Mouse (Mus musculus) limb, embryonic 15.5 days (tissue): ENCODE measurements around the gene Tex26. TPM values are rescaled to one million over a fixed set of nuclear protein-coding genes. Genes with fewer than 3 reads are reported as not detected.

Source experiments
- ATAC-seq: fragments of 200-750 bp; cut with Nextera tagmentation; 2 replicates; pipeline ENCODE4 v1.8.0; 2017; ENCODE audit warnings: low read depth, moderate TSS enrichment; ENCODE audit not compliant: insufficient number of reproducible peaks, low FRiP score, low TSS enrichment
- H3K27ac ChIP-seq: fragments of 300-500 bp; sonication (generic); 2 replicates; pipeline ENCODE4 v1.5.1; 2015; ENCODE audit warnings: moderate library complexity, mild to moderate bottlenecking, inconsistent platforms
- H3K27me3 ChIP-seq: fragments of 300-500 bp; sonication (generic); 2 replicates; pipeline ENCODE4 v1.6.1; 2015; ENCODE audit warnings: inconsistent platforms
- H3K36me3 ChIP-seq: fragments of 300-500 bp; sonication (generic); 2 replicates; pipeline ENCODE4 v1.6.1; 2015; ENCODE audit warnings: inconsistent platforms
- H3K4me1 ChIP-seq: fragments of 300-500 bp; sonication (generic); 2 replicates; pipeline ENCODE4 v1.6.1; 2015; ENCODE audit warnings: inconsistent platforms
- H3K4me2 ChIP-seq: fragments of 300-500 bp; sonication (generic); 2 replicates; pipeline ENCODE4 v1.6.1; 2015; ENCODE audit warnings: mild to moderate bottlenecking, inconsistent platforms
- H3K4me3 ChIP-seq: fragments of 300-500 bp; sonication (generic); 2 replicates; pipeline ENCODE4 v1.5.1; 2015; ENCODE audit warnings: mild to moderate bottlenecking, inconsistent platforms
- H3K9ac ChIP-seq: fragments of 300-500 bp; sonication (generic); 2 replicates; pipeline ENCODE4 v1.6.1; 2015; ENCODE audit warnings: inconsistent platforms
- H3K9me3 ChIP-seq: fragments of 300-500 bp; sonication (generic); 2 replicates; pipeline ENCODE4 v1.6.1; 2016; ENCODE audit warnings: inconsistent platforms
- WGBS: fragments of 180-500 bp; shearing (Covaris S2); methylation state at CpG from one replicate; pipeline ENCODE4 v1.1.7; 2015; 5-methylcytosine and 5-hydroxymethylcytosine counted together
- polyA plus RNA-seq: library from polyadenylated mRNA; unstranded; fragments of >200 nt; fragmentation: Nextera tagmentation; extraction: Ambion mirVana; gene quantifications from 2 replicates; pipeline ENCODE4 v1.2.1, GENCODE M21; 2015

The Tex26 gene
- polyA plus RNA-seq, 1 experiment from 2014 or later, result 0.41 TPM

DNA sequence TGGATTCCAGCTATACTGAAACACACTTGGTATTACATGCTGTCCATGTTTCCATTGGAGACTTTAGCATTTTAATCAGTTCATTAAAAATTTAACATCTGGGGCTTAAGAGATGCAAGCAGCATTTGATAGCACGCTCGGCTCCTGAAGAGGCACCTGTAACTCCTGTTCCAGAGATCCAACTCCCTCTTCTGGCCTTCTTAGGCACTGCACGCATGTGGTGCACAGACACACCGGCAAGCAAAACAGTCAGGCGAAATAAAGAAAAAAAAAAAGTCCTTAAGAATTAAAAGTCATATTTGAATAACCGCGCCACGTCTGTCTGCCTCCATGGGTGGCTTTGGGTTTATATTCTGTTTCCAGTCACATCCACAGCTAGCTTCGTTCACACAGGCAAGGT lies 34.7 kb downstream of the Tex26 start:
- H3K4me2 ChIP-seq, result no peak overlapping the region
- H3K27ac ChIP-seq, result no peak overlapping the region
- H3K9ac ChIP-seq, result no peak overlapping the region
- no peaks in the 10 kb centered on the region for H3K36me3 ChIP-seq
- ATAC-seq, result no peak
- H3K4me1 ChIP-seq, result no peaks in the 10 kb centered on the region
- no peaks in the 10 kb centered on the region for H3K9me3 ChIP-seq
- 96% methylated on average over 9 of the region's 9 CpGs for WGBS
- H3K27me3 ChIP-seq, result no peaks in the 10 kb centered on the region
- H3K4me3 ChIP-seq, result no peak overlapping the region

DNA sequence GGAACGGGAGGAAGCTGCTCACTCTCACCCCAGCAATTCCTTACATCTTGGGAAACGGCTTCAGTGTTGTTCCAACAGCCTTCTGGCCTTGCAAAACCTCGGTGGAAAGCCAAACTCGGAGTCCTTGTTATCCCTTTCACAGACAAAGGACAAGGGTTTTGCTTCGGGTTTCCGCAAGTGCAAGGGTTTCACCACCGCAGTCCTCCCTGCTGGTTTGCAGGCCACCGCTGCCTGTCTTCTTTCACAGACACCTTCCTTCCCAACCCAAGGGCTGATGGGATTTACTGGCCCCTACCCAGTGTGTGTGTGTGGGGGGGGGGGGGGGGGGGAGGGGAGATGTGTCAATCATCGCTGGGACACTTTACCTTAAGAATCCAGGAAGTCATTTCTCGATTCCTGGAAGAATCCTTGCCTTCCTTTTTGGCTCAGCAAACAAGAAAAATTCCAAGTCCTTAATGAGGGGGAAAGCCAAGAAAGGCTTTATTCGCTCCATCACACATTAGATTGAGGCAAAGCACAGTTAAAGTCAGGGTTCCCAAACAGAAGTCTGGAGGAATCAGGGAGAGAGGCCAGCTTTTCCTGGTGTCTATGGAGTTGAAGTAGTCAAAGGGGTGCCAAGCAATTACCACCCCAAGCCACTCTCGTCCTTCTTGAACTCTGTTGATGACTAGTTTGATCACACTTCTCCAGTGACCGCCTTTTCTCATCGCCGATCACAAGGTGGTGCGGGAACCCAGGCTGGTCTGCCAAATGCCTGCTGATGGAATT lies 35.4 kb downstream of the Tex26 start:
- Histone ChIP-seq H3K4me3 (no peak overlapping the region), H3K4me2 (no peak overlapping the region), H3K36me3 (no peaks in the 10 kb centered on the region), H3K27me3 (no peaks in the 10 kb centered on the region), H3K27ac (no peak overlapping the region), H3K4me1 (no peaks in the 10 kb centered on the region), H3K9me3 (no peaks in the 10 kb centered on the region), H3K9ac (no peak overlapping the region)
- no peak for ATAC-seq
- WGBS, result 86% methylated on average over 16 of the region's 16 CpGs

DNA sequence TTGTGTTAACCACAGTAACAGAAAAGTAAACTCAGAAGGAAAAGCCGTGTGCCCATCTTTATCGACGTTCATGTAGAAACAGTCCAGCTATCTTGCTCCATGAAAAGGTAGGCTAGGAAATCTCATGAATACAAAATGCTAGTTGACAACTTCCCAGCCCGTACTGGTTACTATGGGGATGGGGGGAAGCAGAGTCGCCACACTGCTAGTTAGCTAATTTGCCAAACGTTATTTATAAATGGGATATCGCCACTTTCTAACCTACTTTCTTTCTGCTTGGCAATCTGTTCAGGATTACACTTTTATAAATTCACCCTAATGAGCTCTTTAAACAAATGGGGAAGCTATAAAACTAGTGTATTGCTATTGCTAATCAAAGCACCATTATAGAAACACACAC lies 42.5 kb downstream of the Tex26 start:
- Histone ChIP-seq H3K36me3 (no peaks in the 10 kb centered on the region), H3K27ac (no peak overlapping the region), H3K4me3 (no peak overlapping the region), H3K4me2 (no peak overlapping the region), H3K9me3 (no peaks in the 10 kb centered on the region), H3K27me3 (no peaks in the 10 kb centered on the region), H3K4me1 (no peaks in the 10 kb centered on the region), H3K9ac (no peak overlapping the region)
- ATAC-seq, result no peak
- WGBS, result 78% methylated on average over 7 of the region's 7 CpGs

DNA sequence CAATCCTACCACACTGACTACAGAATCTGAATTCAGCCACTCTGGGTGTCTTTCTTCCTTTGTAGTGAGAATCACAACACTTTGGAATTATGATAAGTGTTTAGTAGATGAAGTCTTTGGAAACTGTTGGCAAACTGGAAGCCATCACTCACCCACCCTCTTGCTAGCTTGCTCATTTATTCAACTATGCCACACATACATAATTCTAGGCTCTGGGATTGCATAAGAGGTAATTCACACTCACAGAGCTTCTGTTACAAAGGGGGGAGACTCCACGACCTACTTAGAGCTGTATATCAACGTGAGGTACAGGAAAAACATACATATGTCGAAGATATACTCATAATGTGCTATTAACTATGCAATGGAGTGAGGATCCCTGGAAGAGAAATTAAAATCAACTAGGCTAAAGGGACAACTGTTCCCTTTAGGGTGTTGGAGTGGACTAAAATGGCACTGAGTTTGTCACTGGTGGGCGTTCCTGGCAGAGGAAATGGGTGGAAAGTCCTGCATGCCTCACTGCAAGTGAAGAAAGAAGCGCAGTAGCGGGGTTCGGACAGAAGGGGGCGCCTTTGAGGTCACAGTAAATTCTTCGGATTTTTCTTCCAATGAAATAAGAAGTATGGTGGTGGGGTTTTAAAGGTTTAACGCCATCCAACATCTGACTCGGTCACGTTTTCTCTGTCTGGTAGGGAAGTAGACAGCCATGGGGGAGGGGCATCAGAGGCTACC lies 44.0 kb downstream of the Tex26 start:
- H3K9ac ChIP-seq, result no peak overlapping the region
- no peaks in the 10 kb centered on the region for H3K9me3 ChIP-seq
- WGBS, result 64% methylated on average over 12 of the region's 12 CpGs
- H3K4me1 ChIP-seq, result peaks cover 4% of the 10 kb centered on the region
- H3K4me3 ChIP-seq, result no peak overlapping the region
- no peaks in the 10 kb centered on the region for H3K36me3 ChIP-seq
- H3K4me2 ChIP-seq, result no peak overlapping the region
- ATAC-seq, result no peak
- H3K27ac ChIP-seq, result no peak overlapping the region
- H3K27me3 ChIP-seq, result 0 out of 2 replicates have a peak, but pooled peaks cover 4% of the 10 kb centered on the region

DNA sequence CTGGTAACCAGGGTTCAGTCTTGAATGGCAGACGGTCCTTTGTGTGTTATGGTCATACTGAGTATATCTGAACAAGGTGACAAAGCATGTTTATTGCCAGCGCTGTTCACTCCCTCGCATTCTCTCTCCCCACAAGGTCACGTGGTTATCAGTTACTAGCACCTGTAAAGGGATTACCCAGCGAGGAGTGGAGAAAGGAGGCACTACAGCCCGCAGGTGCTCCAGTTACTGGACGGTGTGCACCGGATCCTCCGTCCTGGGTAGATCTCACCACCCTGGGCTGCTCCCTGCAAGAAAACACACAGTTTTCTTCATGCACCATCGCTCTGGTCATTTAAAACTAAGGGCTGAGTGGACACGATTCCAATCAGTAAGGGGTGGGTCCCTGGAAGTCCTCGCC lies 44.8 kb downstream of the Tex26 start:
- Histone ChIP-seq H3K4me2 (no peak overlapping the region), H3K27me3 (0 out of 2 replicates have a peak, but pooled peaks cover 4% of the 10 kb centered on the region), H3K36me3 (no peaks in the 10 kb centered on the region), H3K4me1 (peaks cover 9% of the 10 kb centered on the region), H3K9me3 (no peaks in the 10 kb centered on the region), H3K4me3 (no peak overlapping the region), H3K9ac (no peak overlapping the region), H3K27ac (no peak overlapping the region)
- WGBS, result 84% methylated on average over 12 of the region's 12 CpGs
- no peak for ATAC-seq

DNA sequence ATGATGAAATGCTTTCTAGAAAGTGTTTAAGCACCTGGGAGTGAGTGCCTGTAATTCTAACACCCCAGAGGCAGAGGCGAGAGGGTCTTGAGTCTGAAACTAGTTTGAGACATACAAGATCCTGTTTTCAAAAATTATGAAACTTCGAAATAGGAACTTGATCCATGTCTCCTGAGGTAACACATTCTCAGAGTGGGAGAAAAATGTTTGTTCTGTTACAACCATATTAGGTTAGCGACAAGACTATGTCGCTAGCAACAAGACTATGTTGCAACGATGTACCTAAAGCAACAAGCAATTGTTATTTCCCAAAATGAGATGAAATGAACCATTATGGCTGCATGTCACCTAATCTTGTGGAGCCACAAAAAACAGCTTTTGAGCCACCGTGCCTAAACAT lies 46.0 kb downstream of the Tex26 start:
- Histone ChIP-seq H3K36me3 (no peaks in the 10 kb centered on the region), H3K4me1 (peaks cover 10% of the 10 kb centered on the region), H3K9me3 (no peaks in the 10 kb centered on the region), H3K27ac (no peak overlapping the region), H3K9ac (no peak overlapping the region), H3K27me3 (0 out of 2 replicates have a peak, but pooled peaks cover 4% of the 10 kb centered on the region), H3K4me2 (no peak overlapping the region), H3K4me3 (no peak overlapping the region)
- 83% methylated on average over 6 of the region's 6 CpGs for WGBS
- no peak for ATAC-seq

DNA sequence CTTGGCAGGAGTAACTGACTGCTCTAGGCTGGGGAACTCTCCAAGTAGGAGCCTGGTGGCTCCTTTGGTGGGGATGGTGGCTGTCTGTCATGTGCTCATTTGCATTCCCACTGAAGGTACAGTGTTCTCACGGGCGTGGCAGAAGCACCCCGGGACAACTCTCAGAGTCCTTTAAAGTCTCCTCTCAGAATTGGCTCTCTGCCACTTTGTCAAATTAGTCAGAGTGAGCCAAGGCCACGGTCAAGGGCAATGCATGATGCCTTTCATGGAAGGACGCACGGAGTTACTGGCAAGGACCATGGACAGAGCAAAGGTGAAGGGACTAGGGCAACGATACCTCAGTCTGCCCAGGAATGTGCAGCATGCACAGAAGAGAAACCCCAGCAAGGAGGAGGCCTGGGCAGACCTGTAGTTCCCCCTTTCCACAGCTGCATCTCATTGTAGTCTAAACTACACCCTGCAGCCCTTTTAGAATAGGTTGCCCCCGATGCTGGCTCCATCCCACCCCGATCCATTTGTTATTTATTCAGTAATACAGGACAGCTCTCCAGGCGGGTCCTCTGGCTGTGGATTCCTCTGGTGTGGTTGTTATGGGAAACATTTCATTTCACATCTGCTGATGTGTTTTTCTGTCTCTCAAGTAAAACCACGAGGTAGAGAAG lies 49.0 kb downstream of the Tex26 start:
- Histone ChIP-seq H3K4me2 (no peak overlapping the region), H3K9ac (no peak overlapping the region), H3K9me3 (no peaks in the 10 kb centered on the region), H3K4me1 (peaks cover 15% of the 10 kb centered on the region), H3K27me3 (0 out of 2 replicates have a peak, but pooled peaks cover 4% of the 10 kb centered on the region), H3K4me3 (no peak overlapping the region), H3K27ac (no peak overlapping the region), H3K36me3 (no peaks in the 10 kb centered on the region)
- 33% methylated on average over 11 of the region's 11 CpGs for WGBS
- ATAC-seq, result no peak

DNA sequence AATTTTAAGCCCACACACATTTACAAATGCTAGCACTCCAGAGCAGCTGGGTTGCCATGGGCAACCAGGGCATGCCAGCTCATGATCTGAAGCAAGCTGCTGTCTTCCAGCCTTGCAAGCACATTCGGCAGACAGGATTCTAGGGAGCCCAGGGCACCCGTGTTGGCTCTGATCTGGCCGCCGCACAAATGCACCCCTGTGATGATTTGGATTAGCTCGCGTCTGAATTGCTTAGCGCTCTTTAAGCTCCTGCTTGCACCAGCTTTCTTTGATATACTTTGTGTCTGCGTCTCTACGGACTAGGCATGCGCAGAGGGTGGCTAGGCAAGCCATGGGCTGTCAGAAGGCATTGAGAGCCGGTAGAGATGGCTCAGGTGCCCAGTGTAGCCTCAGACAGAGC lies 49.7 kb downstream of the Tex26 start:
- no peak for ATAC-seq
- Histone ChIP-seq H3K36me3 (no peaks in the 10 kb centered on the region), H3K27me3 (0 out of 2 replicates have a peak, but pooled peaks cover 4% of the 10 kb centered on the region), H3K4me2 (0 out of 2 replicates have a peak overlapping the region, but pooled peaks have one; percentile 22), H3K4me1 (peaks cover 15% of the 10 kb centered on the region), H3K4me3 (no peak overlapping the region), H3K27ac (no peak overlapping the region), H3K9me3 (no peaks in the 10 kb centered on the region), H3K9ac (no peak overlapping the region)
- 56% methylated on average over 11 of the region's 11 CpGs for WGBS

DNA sequence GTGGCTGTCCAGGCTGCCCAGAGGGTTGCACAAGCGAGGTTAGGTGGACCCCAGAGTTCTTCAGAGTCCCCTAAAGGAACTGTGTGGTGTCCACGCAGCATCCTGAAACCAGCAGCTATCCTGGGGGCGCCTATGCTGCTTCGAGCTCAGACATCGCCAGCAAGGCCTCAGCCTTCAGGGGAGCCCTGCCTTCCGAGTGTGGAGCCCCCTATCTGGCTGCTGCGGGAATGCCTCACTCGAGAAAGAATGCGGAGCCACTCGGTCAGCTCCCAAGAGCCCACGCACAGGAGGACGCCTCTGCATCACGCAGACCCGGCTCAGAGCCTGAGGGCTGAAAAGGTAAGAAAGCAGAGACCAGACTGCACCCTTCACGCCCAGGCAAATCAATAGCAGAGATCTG lies 50.8 kb downstream of the Tex26 start:
- Histone ChIP-seq H3K27ac (no peak overlapping the region), H3K9me3 (no peaks in the 10 kb centered on the region), H3K27me3 (0 out of 2 replicates have a peak, but pooled peaks cover 4% of the 10 kb centered on the region), H3K36me3 (no peaks in the 10 kb centered on the region), H3K4me3 (no peak overlapping the region), H3K4me2 (no peak overlapping the region), H3K4me1 (peaks cover 15% of the 10 kb centered on the region), H3K9ac (no peak overlapping the region)
- no peak for ATAC-seq
- 62% methylated on average over 15 of the region's 15 CpGs for WGBS

DNA sequence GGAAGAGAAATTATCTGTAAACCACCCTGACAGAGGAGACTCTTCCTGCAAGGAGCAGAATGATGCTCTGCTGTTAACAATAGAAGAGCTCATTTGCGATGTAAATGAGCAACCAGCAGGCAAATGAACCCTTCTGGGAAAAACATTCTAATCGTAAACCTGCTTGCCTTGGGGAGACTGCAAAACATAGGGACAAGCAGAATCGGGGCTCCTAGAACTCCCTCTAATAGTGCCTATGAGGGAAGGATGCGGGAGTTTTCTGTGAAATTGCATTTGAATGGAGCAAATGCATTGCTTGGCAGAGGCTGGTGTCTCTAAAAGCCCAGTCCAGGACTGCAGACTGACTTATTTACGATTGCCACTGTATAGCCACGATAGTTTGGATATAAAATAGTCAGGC lies 56.2 kb downstream of the Tex26 start:
- Histone ChIP-seq H3K4me3 (no peak overlapping the region), H3K4me1 (0 out of 2 replicates have a peak, but pooled peaks cover 4% of the 10 kb centered on the region), H3K4me2 (no peak overlapping the region), H3K9me3 (no peaks in the 10 kb centered on the region), H3K27ac (no peak overlapping the region), H3K36me3 (no peaks in the 10 kb centered on the region), H3K27me3 (no peaks in the 10 kb centered on the region), H3K9ac (no peak overlapping the region)
- 28% methylated on average over 6 of the region's 6 CpGs for WGBS
- no peak for ATAC-seq

DNA sequence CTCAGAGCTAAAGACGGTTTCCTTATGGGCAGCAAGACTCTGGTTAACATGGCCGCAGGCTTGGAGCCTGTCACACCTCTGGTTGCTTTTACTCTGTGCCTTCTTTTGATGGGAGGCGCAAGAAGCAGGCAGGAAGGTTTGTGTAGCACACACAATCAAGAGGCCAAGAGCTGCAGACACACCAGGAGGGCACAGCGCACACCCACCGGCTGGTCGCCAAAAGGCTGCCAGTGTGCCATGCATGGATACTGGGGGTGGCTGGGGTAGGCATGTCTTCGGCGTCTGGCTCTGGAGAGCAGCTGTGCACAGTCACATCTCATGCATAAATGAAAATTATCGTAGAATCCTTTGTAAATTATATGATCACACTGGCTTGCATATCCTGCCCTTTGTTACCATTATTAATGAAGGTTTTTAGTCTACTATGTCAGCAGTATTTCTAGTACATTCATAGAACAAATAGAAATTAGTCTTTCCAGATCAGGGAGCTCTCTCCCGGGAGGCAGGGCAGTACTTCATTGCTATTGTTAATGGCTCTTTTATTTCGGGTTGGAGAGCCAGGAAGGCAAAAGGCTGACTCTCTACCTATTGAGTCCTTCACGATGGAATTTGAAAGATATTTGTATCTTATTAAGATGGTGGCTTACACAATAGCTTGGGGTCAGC lies 57.1 kb downstream of the Tex26 start:
- Histone ChIP-seq H3K4me1 (0 out of 2 replicates have a peak, but pooled peaks cover 4% of the 10 kb centered on the region), H3K4me2 (no peak overlapping the region), H3K9ac (no peak overlapping the region), H3K4me3 (no peak overlapping the region), H3K27ac (no peak overlapping the region), H3K27me3 (no peaks in the 10 kb centered on the region), H3K9me3 (no peaks in the 10 kb centered on the region), H3K36me3 (no peaks in the 10 kb centered on the region)
- WGBS, result 63% methylated on average over 12 of the region's 12 CpGs
- ATAC-seq, result no peak
